Mouse (Mus musculus): ENCODE results near the gene Cd7.

DNA sequence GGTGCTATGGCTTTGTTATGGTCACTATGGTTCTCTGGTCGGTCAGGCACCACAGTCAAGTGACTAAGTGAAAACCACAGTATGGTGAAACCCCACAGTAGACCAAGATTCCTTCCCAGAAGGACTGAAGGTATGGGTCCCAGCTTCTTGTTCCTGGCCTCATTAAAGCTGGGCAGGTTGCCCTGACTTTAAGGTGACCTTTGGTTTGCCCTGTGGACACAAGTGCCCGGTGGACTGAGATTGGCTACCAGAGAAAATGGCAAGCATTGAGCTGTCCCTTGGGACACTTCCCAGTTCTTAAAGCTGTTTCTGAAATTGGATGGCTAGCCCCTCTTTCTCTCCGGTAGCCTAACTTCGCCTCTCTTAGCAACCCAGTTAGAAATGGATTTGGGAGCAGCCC lies 19.7 kb upstream of the Cd7 start:
- TF ChIP-seq CTCF (IDR thresholded peaks at IDR 0.05; ENCODE audit: low read depth) (no peak), EP300 (IDR thresholded peaks at IDR 0.05; ENCODE audit: low read depth) (no peak)

All from liver, embryonic 14.5 days (tissue).